In the genomic region with DNA sequence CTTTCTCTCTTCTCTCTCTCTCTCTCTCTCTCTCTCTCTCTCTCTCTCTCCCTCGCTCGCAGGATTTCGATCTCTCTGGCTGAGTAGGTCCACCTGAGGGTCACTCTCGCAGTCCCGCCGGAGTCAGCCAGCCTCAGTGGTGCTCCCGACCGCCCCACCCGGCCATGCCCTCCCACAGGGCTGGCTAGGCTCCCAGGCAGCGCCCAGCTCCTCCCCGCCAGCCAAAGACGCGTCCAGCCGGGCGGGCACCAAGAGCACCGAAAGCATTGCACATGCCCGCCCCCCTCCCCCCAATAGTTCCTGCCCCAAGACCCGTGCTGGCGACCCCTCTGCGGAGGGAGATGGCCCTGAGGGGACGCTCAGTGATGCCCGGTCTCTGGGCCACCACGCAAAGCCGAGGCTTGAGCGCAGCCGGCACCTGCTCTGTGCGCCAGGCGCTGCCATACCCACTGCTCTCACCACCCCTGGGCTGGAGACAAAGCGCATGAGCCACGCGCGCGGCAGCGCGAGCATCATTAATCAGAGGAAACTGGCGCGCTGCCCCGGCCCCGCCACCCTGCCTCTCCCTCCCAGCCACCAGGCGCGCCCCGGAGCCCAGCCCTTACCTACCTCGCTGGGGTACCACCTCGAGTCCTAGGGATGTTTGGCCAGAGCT, we compare ENCODE assay signal across 8 mouse cellular contexts. TPM values are rescaled to one million over a fixed set of nuclear protein-coding genes. Genes with fewer than 3 reads are reported as not detected.
A peak's percentile ranks its signal among the peaks of the same experiment; 100 is the strongest.
DNase-seq lines count a peak whose midpoint lies in the region; ATAC-seq and TF ChIP-seq lines count a peak whose summit lies in the region.

No protein-coding gene starts in this region.

- peaks cover 28% of the 10 kb centered on the region for H3K27me3 ChIP-seq in lung, postnatal 0 days (replicated peaks; ENCODE audit: insufficient read depth, low read length)

- H3K4me2 ChIP-seq in lung, postnatal 0 days (replicated peaks; ENCODE audit: low read depth, low read length), result peak overlapping the region; percentile 46

- H3K4me3 ChIP-seq in lung, postnatal 0 days (ENCODE audit: low read depth, low read length), result peak overlapping the region; percentile 19

- no peak overlapping the region for H3K27ac ChIP-seq in lung, postnatal 0 days (ENCODE audit: low read length)

- no peaks in the 10 kb centered on the region for H3K36me3 ChIP-seq in lung, postnatal 0 days (ENCODE audit: insufficient read depth, low read length)

- no peak overlapping the region for H3K9ac ChIP-seq in lung, postnatal 0 days (replicated peaks; ENCODE audit: low read depth)

- TF ChIP-seq CTCF in lung, postnatal 0 days (IDR thresholded peaks at IDR 0.05), result no peak

- ATAC-seq in lung, postnatal 0 days, result no peak
- ATAC-seq in megakaryocyte-erythroid progenitor cell, adult 5-6 weeks (replicated peaks; ENCODE audit: low FRiP score, low TSS enrichment, poor library complexity, severe bottlenecking), result peak; percentile 41; the same call in 1 of the 2 replicates

- under 1% methylated on average over 37 of the region's 44 CpGs for WGBS in lung, postnatal 0 days

- no peak for DNase-seq in lung, postnatal 0 days (ENCODE audit: low spot score)
- no peak for DNase-seq in lung, postnatal 25 days (ENCODE audit: low spot score)
- DNase-seq in cerebellum, postnatal 14 days, result peak; percentile 96 to 98
- DNase-seq in frontal cortex, postnatal 25 days (ENCODE audit: low spot score in 2 of 2), result peak; percentile 54 to 59
- DNase-seq in layer of hippocampus, adult 8-10 months (ENCODE audit: low spot score in 2 of 2), result peak; percentile 60 to 81
- peak; percentile 86 for DNase-seq in right cerebral cortex, postnatal 4 days
- no peak for DNase-seq in kidney, adult 18-20 months

- H3K9me3 ChIP-seq in lung, postnatal 0 days (ENCODE audit: low read length), result no peaks in the 10 kb centered on the region

- no peaks in the 10 kb centered on the region for H3K4me1 ChIP-seq in lung, postnatal 0 days (ENCODE audit: insufficient read depth, low read depth, low read length)

- TF ChIP-seq EP300 in lung, postnatal 0 days (IDR thresholded peaks at IDR 0.05), result no peak

RNA-seq across cellular contexts. Expression of gene Arpp21, which starts 0.6 kb away (rescaled TPM):
- polyA plus RNA-seq in lung, postnatal 0 days (2015; fragmentation: Nextera tagmentation; extraction: Ambion mirVana), result 0.07 TPM in 1 of 2 replicates, not detected in the other
- total RNA-seq in layer of hippocampus, adult 8-10 months (2022), result 100 to 1,000 TPM; 252 to 302 (median 278) TPM
- 1.9 and 6.6 TPM in 2 replicates for total RNA-seq in megakaryocyte-erythroid progenitor cell, adult 5-6 weeks (2014; fragmentation: Nextera tagmentation)
- 0.46 and 0.56 TPM in 2 replicates for total RNA-seq in megakaryocyte-erythroid progenitor cell, adult 5-6 weeks (2017)

Comparison
In these comparisons a context has a peak if more than half of its experiments do, and no peak if none do; other contexts are left out.
1. DNase-seq: peak in cerebellum, postnatal 14 days (2 of 2), frontal cortex, postnatal 25 days (2 of 2), layer of hippocampus, adult 8-10 months (2 of 2) and right cerebral cortex, postnatal 4 days (single experiment); none in lung, postnatal 0 days (single experiment), lung, postnatal 25 days (single experiment) and kidney, adult 18-20 months (single experiment).
2. RNA of gene Arpp21, which starts 0.6 kb away (total RNA-seq): 252 to 302 TPM in layer of hippocampus, adult 8-10 months; 0.46 to 6.6 TPM in megakaryocyte-erythroid progenitor cell, adult 5-6 weeks; every median in the first group is over 10 times any median in the second.